Mouse (Mus musculus) left cerebral cortex, postnatal 14 days (tissue): ENCODE data around the gene G6pc3. TPM values are rescaled to one million over a fixed set of nuclear protein-coding genes. Genes with fewer than 3 reads are reported as not detected.

Experiments used
- DNase-seq, 2 experiments: peaks; one replicate each; pipeline ENCODE4 v3.0.0; 2021 to 2022; ENCODE audit warnings: low spot score in 2 of 2, mixed read lengths in 1 of 2
- intact Hi-C: fragments of 180-260 bp; cut with DNase I; formaldehyde crosslinking; loops from one replicate; pipeline ENCODE4 v1.15.1; 2025
- total RNA-seq, 2 experiments: library from RNA; stranded (reverse); gene quantifications; 2 replicates each; pipeline ENCODE4 v1.2.3; 2021

G6pc3 gene
- total RNA-seq, 2 experiments from 2014 or later = 45.5 to 49.1 TPM

GRCm38 (mm10) chr11:102215511-102215910, 26.1 kb downstream of the G6pc3 start:
- intact Hi-C loops = no loop called here
- no peak for DNase-seq

- peak in 1 of 2 experiments; percentile 41 for DNase-seq
- intact Hi-C loops = no loop called here
These were observed 26.9 kb downstream of the G6pc3 start for GRCm38 (mm10) chr11:102216056-102216885.

- no peak for DNase-seq
- intact Hi-C loops = no loop called here
These were observed 27.4 kb downstream of the G6pc3 start for GRCm38 (mm10) chr11:102216886-102217240.

DNA sequence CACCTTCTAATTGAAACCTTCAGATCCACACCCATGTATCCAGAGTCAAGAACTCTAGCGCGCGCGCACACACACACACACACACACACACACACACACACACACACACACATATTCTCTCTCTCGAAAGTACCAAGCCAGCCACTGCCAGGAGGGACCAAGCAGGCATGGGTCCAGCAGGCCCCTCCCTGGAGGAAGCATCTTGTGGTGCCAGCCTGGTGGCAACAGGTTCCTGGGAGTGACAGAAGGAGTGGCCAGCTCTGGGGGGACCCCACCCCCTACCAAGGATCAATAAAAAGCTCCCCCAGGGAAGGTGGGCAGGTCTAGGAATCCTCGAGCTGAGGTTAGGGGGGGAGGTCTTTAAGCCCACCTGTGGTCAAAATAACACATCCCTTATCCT, 28.0 kb downstream of the G6pc3 start:
- intact Hi-C loops = no loop called here

DNA sequence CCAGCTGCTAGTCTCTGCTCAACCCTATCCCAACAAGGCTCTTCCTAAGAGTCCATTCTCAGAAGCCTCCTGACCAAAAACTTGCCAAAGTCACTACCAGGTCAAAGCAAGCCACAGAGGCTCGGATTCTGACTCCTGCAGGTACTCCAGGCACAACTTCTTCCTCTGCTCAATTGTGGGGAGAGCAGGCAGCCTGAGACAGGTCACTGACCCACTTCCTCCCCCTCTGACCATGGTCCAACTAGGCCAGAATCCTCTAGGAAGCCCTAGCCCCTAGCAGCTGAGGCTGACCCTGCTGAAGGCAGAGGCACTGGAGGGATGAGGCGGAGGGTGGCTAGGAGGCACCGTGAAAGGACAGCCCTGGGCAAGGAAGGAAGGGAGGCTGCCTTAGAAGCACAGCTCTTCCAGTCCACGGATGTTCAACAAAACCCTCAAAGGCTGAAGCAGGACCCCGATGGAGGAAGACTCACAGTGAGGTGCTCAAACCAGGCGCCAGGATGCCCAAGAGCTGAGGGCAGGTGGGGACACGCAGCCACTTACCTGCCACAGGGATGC, 28.5 kb downstream of the G6pc3 start:
- intact Hi-C loops = no loop called here
- DNase-seq = no peak

More for the DNA sequence above, 28.0 kb downstream of the G6pc3 start:
- no peak for DNase-seq

DNA sequence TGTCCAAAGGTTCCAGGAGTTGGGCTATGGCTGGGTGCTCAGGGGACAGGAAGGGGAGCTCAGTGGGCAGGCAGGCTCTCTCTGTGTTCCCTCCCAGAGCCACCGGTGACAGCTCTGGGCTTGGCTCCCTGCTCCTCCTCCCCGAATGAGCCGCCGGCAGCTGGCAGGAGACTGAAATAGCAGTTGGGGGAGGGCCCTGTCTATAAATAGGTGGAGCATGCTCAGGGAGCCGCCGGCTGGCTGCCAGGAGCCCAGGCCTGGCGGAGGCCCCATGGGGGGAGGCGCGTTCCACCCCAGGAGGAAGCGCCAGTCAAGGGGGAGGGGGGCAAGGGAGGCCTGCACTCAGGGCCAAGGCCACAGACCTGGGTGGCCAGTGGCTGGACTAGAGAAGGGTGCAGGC, 29.4 kb downstream of the G6pc3 start:
- intact Hi-C loops = no loop called here
- peak; percentile 95 to 97 for DNase-seq

- intact Hi-C loops = no loop called here
- no peak for DNase-seq
These were observed 30.0 kb downstream of the G6pc3 start for GRCm38 (mm10) chr11:102219247-102219993.

- no peak for DNase-seq
- intact Hi-C loops = loop anchor here (5.0 kb wide), 1 partner anchor 63 kb away; the partner anchor contains the start of gene Tmem101
These were observed 30.6 kb downstream of the G6pc3 start for GRCm38 (mm10) chr11:102219994-102220346.

- intact Hi-C loops = loop anchor here (5.0 kb wide), 1 partner anchor 63 kb away; the partner anchor contains the start of gene Tmem101
- DNase-seq = no peak
These were observed 31.0 kb downstream of the G6pc3 start for GRCm38 (mm10) chr11:102220451-102220850.

- intact Hi-C loops = loop anchor here (5.0 kb wide), 1 partner anchor 64 kb away; the partner anchor contains the start of gene Tmem101
- no peak for DNase-seq
These were observed 32.0 kb downstream of the G6pc3 start for GRCm38 (mm10) chr11:102221243-102221953.

- intact Hi-C loops = loop anchor here (5.0 kb wide), 1 partner anchor 65 kb away; the partner anchor contains the start of gene Tmem101
- no peak for DNase-seq
These were observed 32.5 kb downstream of the G6pc3 start for GRCm38 (mm10) chr11:102221954-102222351.

- peak in 1 of 2 experiments; percentile 66 for DNase-seq
- intact Hi-C loops = loop anchor here (5.0 kb wide), 1 partner anchor 66 kb away; the partner anchor contains the start of gene Tmem101
These were observed 33.7 kb downstream of the G6pc3 start for GRCm38 (mm10) chr11:102223166-102223565.

DNA sequence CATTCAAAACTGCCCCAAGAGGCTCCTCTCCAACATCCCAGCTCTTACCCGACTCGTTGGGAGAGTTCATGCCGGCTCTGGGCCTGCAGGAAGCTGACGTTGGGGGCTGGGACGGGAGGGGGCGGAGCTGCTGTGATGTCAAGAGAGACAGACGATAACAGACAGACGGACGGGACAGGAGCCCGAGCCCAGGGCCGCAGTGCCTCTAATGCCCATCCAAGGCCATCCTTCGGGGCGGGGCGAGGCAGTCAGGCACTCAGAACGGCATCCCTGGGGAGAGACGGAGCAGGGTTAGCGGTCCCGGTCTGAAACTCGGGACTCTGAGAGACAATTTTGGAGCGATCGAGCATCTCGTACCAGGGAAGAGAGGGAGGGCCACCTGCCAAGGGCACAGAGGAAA, 35.3 kb downstream of the G6pc3 start:
- no peak for DNase-seq
- intact Hi-C loops = loop anchor here (5.0 kb wide), 2 partner anchors 37 to 67 kb away; partner anchors contain the start of genes G6pc3, Lsm12 and Tmem101

- DNase-seq = no peak
- intact Hi-C loops = loop anchor here (5.0 kb wide), 1 partner anchor 38 kb away; the partner anchor contains the start of genes G6pc3 and Lsm12
These were observed 35.8 kb downstream of the G6pc3 start for GRCm38 (mm10) chr11:102225221-102225620.

DNA sequence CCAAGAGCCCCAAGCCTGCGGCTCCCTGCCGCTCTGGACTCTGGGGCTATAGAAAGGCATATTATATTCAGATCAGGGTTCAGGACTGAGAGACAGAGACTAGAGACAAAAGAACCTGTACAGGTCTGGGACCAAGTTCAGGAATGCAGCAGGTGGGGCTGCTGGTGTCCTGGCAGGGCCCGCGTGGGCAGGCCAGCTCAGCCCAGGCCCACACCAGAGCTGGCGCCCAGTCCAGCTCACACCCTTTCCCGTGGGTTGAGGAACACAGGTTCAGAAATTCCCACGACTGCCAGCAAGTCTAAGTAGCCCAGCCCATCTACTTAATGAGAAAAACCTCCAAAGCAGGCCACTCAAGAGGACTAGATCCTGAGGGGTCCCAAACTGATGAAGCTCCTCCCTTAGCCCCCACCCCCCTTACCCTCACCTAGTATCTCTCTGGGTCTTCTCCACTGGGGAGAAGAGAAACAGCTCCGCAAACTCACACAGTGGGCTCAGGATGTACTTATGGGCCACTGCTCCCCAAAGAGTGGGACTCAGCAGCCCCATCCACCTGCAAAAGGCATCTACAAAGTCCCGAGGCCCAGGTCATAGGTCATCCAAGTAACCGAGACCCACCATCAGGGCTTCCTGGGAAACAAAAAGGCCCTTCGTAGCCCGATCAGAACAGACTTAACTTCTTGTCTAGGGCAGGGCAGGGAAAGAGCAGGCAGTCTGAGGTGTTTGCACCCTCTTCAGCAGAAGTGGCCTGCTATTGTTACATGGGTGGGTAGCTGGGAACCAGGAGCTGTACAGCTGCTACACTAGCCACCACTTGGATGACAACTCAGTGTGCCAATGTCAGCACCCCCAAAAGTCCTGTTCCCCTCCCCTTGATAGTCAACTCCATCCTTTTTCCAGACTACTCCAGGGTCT, 36.9 kb downstream of the G6pc3 start:
- intact Hi-C loops = loop anchor here (5.0 kb wide), 1 partner anchor 39 kb away; the partner anchor contains the start of genes G6pc3 and Lsm12

GRCm38 (mm10) chr11:102227270-102228190, 38.1 kb downstream of the G6pc3 start:
- intact Hi-C loops = loop anchor here (5.0 kb wide), 1 partner anchor 40 kb away; the partner anchor contains the start of genes G6pc3 and Lsm12
- no peak for DNase-seq

More for the DNA sequence above, 36.9 kb downstream of the G6pc3 start:
- no peak for DNase-seq

DNA sequence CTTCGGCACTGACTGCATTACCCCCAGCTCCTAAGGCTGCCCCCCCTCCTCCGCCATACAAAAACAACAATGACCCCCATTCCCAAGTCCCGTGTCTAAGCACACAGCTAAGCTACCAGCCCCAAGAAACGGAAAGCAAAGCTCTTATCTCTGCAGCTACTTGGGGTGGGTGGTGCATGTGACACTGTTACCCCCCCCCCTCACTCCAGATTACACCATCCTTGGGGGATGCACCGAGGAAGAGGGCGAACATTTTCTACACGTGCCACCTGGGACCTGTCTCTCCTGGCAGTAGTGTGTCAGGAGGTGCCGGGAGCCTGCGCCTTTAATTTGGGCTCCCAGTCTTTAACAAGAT, 38.7 kb downstream of the G6pc3 start:
- intact Hi-C loops = loop anchor here (5.0 kb wide), 1 partner anchor 41 kb away; the partner anchor contains the start of genes G6pc3 and Lsm12
- no peak for DNase-seq
